Mouse (Mus musculus) forebrain, embryonic 13.5 days (tissue): ENCODE data around the gene Cadm2. TPM values are rescaled to one million over a fixed set of nuclear protein-coding genes. Genes with fewer than 3 reads are reported as not detected.

Source experiments
- ATAC-seq: fragments of 200-750 bp; cut with Nextera tagmentation; 2 replicates; pipeline ENCODE4 v1.8.0; 2017
- H3K27ac ChIP-seq: fragments of 300-500 bp; sonication (generic); 2 replicates; pipeline ENCODE4 v1.5.1; 2015; ENCODE audit warnings: inconsistent platforms, mild to moderate bottlenecking, moderate library complexity
- H3K27me3 ChIP-seq: fragments of 300-500 bp; sonication (generic); 2 replicates; pipeline ENCODE4 v1.6.1; 2015; ENCODE audit warnings: mild to moderate bottlenecking, inconsistent platforms
- H3K36me3 ChIP-seq: fragments of 300-500 bp; sonication (generic); 2 replicates; pipeline ENCODE4 v1.6.1; 2015; ENCODE audit warnings: mild to moderate bottlenecking, inconsistent platforms; ENCODE audit not compliant: poor library complexity, severe bottlenecking
- H3K4me1 ChIP-seq: fragments of 300-500 bp; sonication (generic); 2 replicates; pipeline ENCODE4 v1.6.1; 2015; ENCODE audit warnings: inconsistent platforms
- H3K4me2 ChIP-seq: fragments of 300-500 bp; sonication (generic); 2 replicates; pipeline ENCODE4 v1.6.1; 2015; ENCODE audit warnings: inconsistent platforms, mild to moderate bottlenecking, moderate library complexity
- H3K4me3 ChIP-seq: fragments of 300-500 bp; sonication (generic); 2 replicates; pipeline ENCODE4 v1.5.1; 2015; ENCODE audit warnings: mild to moderate bottlenecking, inconsistent platforms
- H3K9ac ChIP-seq: fragments of 300-500 bp; sonication (generic); 2 replicates; pipeline ENCODE4 v1.6.1; 2015; ENCODE audit warnings: mild to moderate bottlenecking, inconsistent platforms
- H3K9me3 ChIP-seq: fragments of 300-500 bp; sonication (generic); replicated peaks from 2 replicates; pipeline ENCODE4 v1.6.1; 2016; ENCODE audit warnings: inconsistent platforms
- WGBS: fragments of 180-500 bp; shearing (Covaris S2); methylation state at CpG from one replicate; pipeline ENCODE4 v1.1.7; 2015; 5-methylcytosine and 5-hydroxymethylcytosine counted together
- polyA plus RNA-seq: library from polyadenylated mRNA; unstranded; fragments of >200 nt; fragmentation: Nextera tagmentation; extraction: Ambion mirVana; gene quantifications from 2 replicates; pipeline ENCODE4 v1.2.1, GENCODE M21; 2015

Gene Cadm2
- polyA plus RNA-seq, 1 experiment from 2014 or later, result 13.7 TPM

DNA sequence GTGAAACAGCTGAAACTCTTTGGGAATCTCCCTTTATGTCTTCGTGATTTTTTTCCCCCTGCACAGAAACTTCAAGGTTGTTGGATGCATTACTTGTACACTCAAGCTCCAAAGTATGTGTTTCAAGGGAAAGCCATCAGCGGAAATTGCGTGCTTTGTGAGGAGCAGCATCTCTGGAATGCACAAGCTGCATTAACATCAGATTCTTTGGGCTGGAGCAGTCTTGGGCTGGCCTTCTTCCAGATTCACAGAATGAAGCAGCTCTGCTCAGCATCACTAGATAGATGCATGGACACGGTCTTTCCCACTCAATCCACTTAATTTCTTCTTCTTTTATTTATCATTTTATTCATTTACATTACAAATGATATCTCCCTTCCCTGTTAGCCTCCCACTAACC is 977.1 kb downstream of the Cadm2 start:
- no peak for ATAC-seq
- H3K9ac ChIP-seq, result no peak overlapping the region
- H3K27ac ChIP-seq, result no peak overlapping the region
- 77% methylated on average over 4 of the region's 4 CpGs for WGBS
- H3K27me3 ChIP-seq, result no peaks in the 10 kb centered on the region
- H3K4me1 ChIP-seq, result no peaks in the 10 kb centered on the region
- no peak overlapping the region for H3K4me3 ChIP-seq
- no peak overlapping the region for H3K4me2 ChIP-seq
- no peaks in the 10 kb centered on the region for H3K9me3 ChIP-seq
- no peaks in the 10 kb centered on the region for H3K36me3 ChIP-seq

GRCm38 (mm10) chr16:66627527-66627926 is 993.2 kb downstream of the Cadm2 start:
- H3K9ac ChIP-seq, result no peak overlapping the region
- H3K4me1 ChIP-seq, result 0 out of 2 replicates have a peak, but pooled peaks cover 5% of the 10 kb centered on the region
- no peak overlapping the region for H3K27ac ChIP-seq
- no peak for ATAC-seq
- H3K9me3 ChIP-seq, result no peaks in the 10 kb centered on the region
- no peak overlapping the region for H3K4me3 ChIP-seq
- no peaks in the 10 kb centered on the region for H3K27me3 ChIP-seq
- H3K36me3 ChIP-seq, result no peaks in the 10 kb centered on the region
- H3K4me2 ChIP-seq, result no peak overlapping the region

- H3K4me2 ChIP-seq, result no peak overlapping the region
- no peaks in the 10 kb centered on the region for H3K27me3 ChIP-seq
- ATAC-seq, result no peak
- H3K27ac ChIP-seq, result no peak overlapping the region
- H3K9me3 ChIP-seq, result no peaks in the 10 kb centered on the region
- H3K4me3 ChIP-seq, result no peak overlapping the region
- no peaks in the 10 kb centered on the region for H3K36me3 ChIP-seq
- no peak overlapping the region for H3K9ac ChIP-seq
- 64% methylated on average over 1 of the region's 1 CpGs for WGBS
- H3K4me1 ChIP-seq, result 0 out of 2 replicates have a peak, but pooled peaks cover 5% of the 10 kb centered on the region
These were observed 998.3 kb downstream of the Cadm2 start for GRCm38 (mm10) chr16:66622423-66622822.

DNA sequence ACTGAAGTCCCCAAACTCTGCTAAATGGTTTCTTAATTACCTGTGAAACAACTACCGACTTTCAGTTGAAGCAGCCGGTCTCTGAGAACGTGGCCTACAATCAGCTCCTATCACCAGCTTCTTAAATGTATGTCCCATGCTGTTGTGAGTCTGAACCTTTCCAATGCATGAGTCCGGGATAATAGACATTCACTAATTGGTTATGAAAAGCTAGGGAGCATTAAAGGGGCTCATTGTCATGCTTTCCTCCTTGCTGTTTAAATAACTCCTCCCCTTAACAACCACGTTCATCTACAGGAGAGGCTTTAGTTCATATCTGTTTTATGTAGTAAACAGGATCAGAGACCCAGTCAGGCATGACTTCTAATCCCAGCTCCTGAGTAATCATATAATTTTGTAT is 1008.1 kb downstream of the Cadm2 start:
- no peaks in the 10 kb centered on the region for H3K27me3 ChIP-seq
- no peaks in the 10 kb centered on the region for H3K36me3 ChIP-seq
- H3K9ac ChIP-seq, result no peak overlapping the region
- H3K4me3 ChIP-seq, result no peak overlapping the region
- no peaks in the 10 kb centered on the region for H3K4me1 ChIP-seq
- peak; percentile 51; the same call in 1 of the 2 replicates for ATAC-seq
- 3% methylated on average over 5 of the region's 5 CpGs for WGBS
- no peak overlapping the region for H3K27ac ChIP-seq
- H3K4me2 ChIP-seq, result no peak overlapping the region
- H3K9me3 ChIP-seq, result no peaks in the 10 kb centered on the region
